Mouse (Mus musculus): Measurements from ENCODE around the gene Prkar1b. TPM values are rescaled to one million over a fixed set of nuclear protein-coding genes. Genes with fewer than 3 reads are reported as not detected.
A peak's percentile ranks its signal among the peaks of the same experiment; 100 is the strongest.

Gene Prkar1b
- polyA plus RNA-seq, 1 experiment: 5.1 TPM

- no peak for DNase-seq (ENCODE audit: low read depth)
These were observed 88.1 kb downstream of the Prkar1b start for GRCm38 (mm10) chr5:139061680-139062079.

GRCm38 (mm10) chr5:139060460-139061051 is 89.2 kb downstream of the Prkar1b start:
- no peak for DNase-seq (ENCODE audit: low read depth)

DNA sequence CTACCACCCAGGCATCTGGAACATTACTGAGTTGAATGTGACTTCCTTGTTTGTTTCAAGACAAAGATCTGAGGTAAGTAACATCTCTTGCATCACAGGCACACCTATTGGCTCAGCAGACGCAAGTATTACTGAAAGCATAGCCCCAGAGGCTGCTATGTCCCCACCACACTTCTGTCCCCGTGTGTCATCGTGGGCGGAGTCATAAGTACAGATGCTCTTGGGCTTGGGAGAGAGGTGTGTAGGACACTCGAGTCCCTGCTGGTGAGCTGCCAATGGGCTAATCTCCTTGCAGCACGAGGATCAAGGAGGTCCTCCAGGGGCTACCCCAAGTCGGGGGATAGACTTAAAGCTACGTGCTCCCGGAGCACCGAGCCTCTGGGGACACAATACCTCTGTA is 96.6 kb downstream of the Prkar1b start:
- DNase-seq (ENCODE audit: low read depth): peak; percentile 81

GRCm38 (mm10) chr5:139051276-139051675 is 98.5 kb downstream of the Prkar1b start:
- no peak for DNase-seq (ENCODE audit: low read depth)

DNA sequence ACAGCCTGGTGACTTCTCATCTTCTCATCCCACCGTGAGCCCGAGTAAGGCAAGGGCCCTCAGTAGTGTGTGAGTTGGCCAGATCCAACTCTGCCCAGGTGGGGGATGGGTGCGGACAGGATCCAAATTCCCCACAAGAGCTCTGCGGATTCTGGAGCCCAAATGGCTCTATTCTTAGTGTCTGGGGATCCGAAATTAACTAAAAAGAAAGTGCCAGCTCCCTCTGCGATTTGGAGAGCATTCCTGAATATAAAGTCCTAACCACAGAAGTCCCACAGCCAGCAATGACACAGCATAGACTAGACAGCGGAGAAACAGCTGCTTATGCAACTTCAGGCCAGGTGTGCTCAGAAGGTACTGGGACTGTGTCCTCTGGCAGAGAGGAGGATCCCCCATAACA is 100.4 kb downstream of the Prkar1b start:
- no peak for DNase-seq (ENCODE audit: low read depth)

DNA sequence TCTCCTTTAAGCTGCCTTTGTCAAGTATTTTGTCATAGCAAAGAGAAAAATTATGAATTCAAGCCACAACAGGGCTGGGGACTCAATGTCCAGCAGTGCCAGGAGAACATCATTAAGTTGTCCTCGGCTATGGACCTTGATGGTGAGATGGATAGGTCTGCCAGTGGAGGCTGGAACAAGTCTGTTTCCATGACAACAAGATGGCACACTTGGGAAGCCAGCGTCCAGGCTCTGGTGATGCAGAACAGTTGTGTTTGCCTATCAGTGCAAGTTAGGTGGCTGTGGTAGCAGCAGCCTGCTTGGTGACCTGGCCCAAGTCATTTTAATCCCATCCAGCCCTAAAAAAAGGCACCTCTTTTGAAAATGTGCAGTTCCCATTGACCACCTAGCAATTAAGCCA is 102.6 kb downstream of the Prkar1b start:
- DNase-seq (ENCODE audit: low read depth): no peak

DNA sequence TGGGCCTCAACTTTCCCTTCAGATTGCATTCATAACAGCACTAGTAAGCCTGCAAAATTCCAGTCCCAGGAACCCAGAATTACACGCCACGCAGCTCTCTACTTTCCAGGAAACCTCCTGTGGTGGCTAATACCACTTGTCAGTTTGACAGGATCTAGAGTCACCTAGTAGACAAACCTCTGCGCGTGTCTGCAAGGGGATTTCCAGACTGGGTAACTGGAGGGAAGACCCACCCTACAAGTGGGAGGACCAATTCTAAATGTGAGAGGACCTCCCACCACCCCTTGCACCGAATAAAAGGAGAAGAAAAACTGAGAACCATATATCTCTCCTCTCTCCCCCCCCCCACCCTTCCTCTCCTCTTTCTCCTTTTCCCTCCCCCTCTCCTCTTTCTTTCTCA is 103.2 kb downstream of the Prkar1b start:
- no peak for DNase-seq (ENCODE audit: low read depth)

- no peak for DNase-seq (ENCODE audit: low read depth)
These were observed 106.3 kb downstream of the Prkar1b start for GRCm38 (mm10) chr5:139043546-139043945.

DNA sequence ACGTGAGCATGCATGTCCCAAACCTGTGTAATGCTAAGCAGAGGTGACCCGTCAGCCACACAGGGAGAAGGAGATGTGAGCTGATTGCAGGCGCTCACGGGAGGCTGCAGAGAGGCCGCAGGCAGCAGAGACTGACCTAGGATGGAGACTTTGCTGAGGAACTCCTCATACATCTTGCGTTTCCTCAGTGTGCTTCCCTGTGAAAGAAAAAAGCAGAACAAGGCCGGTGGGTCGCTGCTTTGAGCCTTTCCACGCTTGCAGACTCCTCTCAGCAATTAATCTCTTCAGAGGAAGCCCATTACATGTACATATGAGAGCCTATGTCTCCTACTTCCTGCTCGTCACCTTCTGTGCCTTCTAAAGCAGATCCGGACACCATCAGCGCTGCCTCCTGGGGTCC is 107.5 kb downstream of the Prkar1b start:
- no peak for DNase-seq (ENCODE audit: low read depth)

- no peak for DNase-seq (ENCODE audit: low read depth)
These were observed 114.6 kb downstream of the Prkar1b start for GRCm38 (mm10) chr5:139035171-139035570.

- DNase-seq (ENCODE audit: low read depth): no peak
These were observed 115.1 kb downstream of the Prkar1b start for GRCm38 (mm10) chr5:139034746-139035145.

DNA sequence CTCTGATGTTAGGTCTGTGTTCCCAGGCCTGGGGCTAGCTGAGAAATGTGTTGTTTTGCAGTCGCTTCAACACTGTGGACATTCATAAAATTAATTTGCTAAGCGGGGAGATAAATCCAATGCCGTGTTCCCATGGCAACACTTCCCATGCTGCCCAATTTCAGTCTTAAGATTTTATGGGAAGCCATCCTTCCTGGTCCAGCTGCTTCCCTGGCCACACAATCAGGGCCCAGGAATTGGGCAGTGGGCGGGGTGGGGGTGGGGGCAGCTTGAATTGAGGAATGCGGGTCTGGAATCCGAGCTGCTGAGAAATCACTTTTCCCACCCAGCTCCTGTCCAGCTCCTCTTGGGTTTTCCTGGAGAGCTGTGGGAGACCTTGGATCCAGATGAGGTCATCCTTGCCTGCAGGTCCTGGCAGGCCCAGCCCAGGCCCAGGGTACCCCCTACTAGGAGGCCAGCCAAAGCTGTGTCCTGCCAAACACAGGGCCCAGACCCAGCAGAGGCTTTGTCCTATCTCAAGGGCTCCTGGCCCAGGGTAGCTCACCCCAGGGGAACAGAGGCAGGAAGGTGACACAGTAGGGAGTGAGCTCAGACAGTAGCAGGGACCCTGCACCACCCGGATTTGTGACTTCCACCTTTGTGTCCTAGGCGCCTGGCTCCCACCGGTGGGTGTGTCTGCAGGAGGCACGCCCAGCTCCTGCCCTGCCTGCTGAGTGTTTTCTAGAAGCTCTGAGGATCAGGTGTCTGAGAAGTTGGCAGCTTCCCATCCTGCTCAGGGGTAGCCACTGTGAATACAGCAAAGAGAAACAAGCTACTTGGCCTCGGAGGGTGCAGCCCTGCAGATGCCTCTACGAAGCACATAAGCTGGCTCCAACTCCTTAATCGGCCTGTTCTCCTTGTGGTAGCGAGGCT is 116.1 kb downstream of the Prkar1b start:
- DNase-seq (ENCODE audit: low read depth): no peak

DNA sequence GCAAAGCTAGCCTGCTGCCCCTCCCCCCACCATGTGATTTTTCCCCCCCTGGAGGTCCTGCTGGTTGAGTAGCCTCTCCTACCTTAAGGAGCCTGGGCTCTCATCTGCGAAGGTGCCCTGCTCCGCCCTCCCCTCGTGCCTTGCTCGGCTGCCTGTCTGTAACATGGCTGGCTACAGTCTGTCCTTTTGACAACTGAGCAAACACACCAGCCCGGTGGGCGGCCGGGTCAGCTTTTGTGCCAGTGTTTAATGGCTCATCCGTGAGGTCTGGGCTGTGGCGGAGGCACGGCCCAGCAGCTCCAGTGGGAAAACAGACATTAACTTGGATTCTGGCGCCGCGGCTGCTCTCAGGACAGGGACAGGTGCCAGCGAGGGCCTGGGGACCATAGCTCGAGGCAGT is 122.2 kb downstream of the Prkar1b start:
- DNase-seq (ENCODE audit: low read depth): no peak

GRCm38 (mm10) chr5:139024351-139025105 is 125.3 kb downstream of the Prkar1b start:
- no peak for DNase-seq (ENCODE audit: low read depth)

GRCm38 (mm10) chr5:139020595-139020994 is 129.2 kb downstream of the Prkar1b start:
- no peak for DNase-seq (ENCODE audit: low read depth)

DNA sequence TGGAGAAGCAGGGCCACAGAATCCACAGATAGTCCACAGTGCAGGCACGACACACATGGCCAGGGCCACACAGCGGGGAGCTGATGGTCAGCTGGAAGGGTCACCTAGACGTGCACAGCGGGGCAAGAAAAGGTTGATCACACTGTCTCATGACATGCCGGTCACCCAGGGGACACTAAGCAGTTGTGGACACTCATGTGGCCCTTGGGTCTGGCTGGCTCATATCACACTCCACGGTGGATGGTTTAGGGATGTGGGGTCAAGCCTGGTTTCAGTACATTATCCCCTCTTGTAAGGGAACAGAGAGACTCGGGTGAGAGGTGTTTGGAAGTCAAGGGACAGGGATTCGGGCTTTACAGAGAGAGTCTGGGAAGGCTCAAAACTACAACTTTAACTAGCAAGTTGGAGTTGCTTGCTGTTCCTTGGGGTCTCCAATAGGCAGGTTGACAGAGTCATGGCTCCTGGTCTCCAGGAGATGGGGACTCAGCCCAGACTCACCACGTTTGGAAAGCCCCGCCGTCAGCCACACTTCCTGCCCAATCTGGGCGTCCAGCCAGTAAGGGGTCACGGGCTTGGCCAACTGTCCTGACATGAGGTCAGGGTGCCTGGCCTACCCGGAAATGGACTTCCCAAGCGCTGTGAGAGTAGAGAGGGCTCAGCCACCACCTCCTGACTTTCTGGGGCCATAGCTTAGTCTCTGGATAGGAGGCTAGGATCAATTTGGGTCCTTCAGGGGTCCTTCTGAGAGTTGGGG is 132.3 kb downstream of the Prkar1b start:
- no peak for DNase-seq (ENCODE audit: low read depth)

GRCm38 (mm10) chr5:139015097-139015496 is 134.7 kb downstream of the Prkar1b start:
- no peak for DNase-seq (ENCODE audit: low read depth)

DNA sequence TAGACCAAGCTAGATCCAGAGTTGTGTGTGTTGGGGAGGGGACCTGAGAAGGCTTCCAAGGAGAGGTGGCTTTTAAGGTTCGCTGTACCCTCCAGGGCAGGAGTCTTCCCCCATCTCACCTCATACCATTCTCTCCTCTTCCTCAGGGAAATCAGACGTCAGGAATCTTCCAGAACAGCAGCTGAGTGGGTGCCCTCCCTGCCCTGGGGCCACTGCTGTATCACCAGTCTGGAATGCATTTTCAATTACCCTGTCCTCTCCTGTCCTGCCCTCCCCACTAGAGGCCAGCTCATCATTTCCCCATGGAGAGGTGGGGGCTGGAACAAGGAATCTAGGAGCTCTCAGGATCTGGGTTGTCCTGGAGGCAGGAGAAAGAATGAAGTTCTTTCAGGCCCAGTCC is 139.2 kb downstream of the Prkar1b start:
- no peak for DNase-seq (ENCODE audit: low read depth)

- no peak for DNase-seq (ENCODE audit: low read depth)
These were observed 142.5 kb downstream of the Prkar1b start for GRCm38 (mm10) chr5:139007141-139007775.

- DNase-seq (ENCODE audit: low read depth): no peak
These were observed 145.2 kb downstream of the Prkar1b start for GRCm38 (mm10) chr5:139004588-139004987.

GRCm38 (mm10) chr5:138999716-139000115 is 150.1 kb downstream of the Prkar1b start:
- DNase-seq (ENCODE audit: low read depth): no peak

Data from gonadal fat pad, adult 2 months (tissue).